Mouse (Mus musculus) natural killer cell, adult 2 months (primary cell): ENCODE data around the gene Stxbp4.

Source experiments
- DNase-seq, 2 experiments: peaks; one replicate each; pipeline ENCODE4 v3.0.0; 2022; ENCODE audit warnings: low spot score in 2 of 2

The Stxbp4 gene

DNA sequence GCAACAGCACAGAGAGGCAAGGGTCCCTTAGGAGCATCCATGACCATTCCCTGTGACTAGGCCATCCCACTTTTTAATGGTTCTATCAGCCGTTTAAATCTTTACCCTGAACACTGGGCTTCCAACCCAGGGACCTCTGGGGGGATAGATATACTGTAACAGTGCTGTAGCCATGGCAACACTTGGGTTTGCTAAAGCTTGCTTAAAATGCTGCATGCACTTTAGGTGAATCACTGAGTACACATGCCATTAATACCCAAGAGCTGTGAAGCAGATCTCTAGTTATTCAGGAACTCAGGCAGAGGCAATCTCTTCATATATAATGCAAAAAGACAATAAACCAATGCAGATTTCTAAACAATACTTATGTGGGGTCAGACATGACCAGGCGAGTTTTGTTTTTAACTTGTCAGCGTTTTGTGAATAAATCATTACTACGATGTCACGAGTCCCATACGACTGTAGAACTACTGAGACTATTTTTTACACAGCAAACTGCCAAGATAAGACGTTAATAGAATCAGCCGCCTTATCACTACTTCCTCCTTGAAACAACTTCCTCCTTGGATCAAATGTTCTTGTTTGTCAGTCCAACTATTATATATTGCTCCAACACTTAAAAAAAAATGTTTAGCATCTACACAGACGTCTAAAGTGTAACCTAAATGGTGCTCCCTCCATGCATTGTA lies 79.4 kb downstream of the Stxbp4 start:
- no peak for DNase-seq

DNA sequence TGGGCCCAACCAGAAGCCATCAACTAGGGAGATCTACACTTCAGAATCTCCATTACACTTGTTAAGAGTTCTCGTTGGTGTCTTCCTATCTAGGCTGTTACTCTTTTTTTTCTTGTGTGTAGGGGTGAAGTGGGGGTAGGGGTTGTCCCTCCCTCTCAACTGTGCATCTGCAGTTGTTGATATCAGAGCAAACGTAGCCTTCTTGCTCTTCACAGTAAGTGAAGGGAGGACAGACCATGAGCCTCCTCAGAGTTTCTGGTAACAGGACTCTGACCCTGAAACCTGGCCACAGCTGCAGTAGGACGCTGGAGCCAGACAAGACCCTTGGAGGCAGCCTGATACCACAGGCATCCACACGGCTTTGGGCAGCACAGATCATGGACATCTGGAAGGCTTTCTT lies 81.4 kb downstream of the Stxbp4 start:
- no peak for DNase-seq

DNA sequence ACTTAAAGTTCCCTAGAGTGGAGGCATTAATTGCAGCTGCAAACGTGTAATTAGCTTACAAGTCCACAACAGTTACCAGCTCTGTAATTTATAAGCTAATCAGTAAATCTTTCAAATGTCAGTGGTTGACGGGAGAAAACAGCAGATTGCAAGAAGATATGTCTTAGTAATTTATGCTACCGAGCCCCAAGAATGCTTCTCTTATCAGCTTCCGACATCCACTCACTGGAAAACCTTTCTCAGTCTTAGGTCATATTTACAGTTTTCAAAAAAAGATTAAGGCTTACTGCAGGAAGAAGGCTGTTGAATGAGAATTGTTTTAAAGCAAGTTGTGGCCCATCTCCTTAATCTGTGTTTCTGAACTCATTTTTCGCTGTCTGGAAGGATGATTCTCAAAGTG lies 83.9 kb downstream of the Stxbp4 start:
- no peak for DNase-seq

DNA sequence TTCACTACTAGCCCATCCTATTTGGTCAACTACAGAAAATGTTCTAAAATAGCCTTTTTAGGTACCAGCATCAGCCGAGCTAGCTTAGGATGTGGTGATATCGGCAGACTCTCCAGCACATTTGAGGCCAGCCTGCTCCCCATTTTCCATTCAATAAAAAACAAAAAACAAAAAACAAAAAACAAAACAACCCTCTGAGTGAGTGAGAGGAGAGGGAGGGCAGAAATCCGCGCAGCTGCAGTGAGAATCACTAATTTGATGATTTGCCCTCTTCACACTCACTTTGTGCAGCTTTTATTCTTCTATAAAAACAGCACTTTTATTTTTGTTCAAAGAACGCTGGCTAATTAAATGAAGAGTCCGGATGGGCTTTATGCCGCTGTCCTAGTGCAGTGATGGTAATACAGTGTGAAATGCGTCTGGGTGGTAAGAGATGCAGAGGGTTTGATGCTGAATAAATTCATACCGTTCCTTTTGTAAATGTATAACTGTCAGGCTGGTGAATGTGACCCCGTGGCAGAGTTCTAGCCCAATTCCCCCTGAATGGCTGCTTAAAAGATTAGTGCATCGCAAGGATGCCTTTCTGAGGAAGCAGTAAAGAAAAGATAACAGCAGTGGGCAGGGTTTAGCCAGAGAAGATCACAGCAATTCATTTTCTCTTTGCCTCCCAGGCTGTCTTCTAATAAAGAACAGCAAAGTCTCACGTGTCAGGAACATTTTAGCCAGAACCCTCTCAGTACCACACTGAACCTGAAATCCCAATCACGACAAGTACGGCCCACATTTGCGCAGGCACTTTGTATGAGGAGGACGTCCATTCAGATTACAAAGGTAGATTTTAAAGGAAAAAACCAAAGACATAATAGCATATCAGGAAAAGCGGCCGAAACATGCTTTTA lies 85.3 kb downstream of the Stxbp4 start:
- DNase-seq, result no peak

DNA sequence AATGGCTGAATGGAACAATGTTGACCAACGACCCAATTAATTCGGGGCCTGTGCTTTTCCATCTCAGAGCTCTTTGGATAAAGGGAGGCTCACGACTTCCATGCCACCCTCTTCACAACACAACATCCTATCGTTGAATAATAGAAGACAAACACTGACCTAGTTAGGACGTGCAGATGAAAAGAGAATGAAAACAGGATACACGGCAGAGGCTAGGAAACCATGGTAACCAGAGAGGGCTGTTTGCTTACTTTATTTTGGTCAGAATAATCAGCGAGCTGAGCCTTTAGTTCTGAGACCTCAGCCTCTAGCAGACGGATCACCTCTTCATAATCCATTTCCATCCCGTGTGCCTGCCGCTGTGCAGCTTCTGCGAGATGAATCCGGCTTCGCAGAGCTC lies 89.3 kb downstream of the Stxbp4 start:
- no peak for DNase-seq

DNA sequence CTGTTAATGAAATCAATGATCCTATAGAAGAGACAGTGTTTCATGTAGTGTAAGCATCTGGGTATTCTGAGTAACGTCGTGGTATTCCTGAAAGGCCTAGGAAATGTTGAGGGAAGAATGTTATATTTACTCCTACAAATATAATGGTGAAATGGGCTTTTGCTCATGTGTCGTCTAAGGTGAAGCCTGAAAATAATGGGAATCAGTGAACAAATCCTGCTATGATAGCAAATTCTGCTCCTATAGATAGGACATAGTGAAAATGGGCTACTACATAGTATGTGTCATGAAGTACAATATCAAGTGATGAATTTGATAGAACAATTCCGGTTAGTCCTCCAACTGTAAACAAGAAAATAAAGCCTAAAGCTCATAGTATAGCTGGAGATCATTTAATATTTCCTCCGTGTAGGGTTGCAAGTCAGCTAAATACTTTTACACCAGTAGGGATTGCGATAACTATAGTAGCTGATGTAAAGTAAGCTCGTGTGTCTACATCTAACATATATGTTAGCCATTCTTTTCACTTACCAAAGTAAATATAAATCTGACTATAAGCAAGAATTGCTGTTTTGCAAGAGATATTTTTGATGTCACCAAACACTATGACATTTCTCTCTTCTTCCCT lies 99.1 kb downstream of the Stxbp4 start:
- no peak for DNase-seq

DNA sequence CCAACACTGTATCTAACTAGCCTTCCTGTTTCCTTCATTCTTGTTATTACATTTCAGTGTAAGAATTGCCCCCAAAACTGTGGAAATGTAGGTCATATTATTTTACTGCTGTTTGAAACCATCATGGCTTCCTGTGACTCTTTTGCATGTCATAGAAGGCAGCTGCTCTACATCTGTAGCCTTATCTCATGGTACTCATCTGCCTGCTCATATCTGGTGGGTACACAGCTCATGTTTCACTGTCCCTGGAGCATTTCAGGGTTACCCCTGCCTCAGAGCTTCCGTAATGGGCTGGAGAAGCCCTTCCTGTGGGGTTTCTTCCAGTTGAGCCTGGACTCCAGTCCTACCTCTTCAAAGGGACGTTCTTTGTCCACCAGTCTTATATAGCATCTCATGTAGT lies 112.6 kb downstream of the Stxbp4 start:
- no peak for DNase-seq

DNA sequence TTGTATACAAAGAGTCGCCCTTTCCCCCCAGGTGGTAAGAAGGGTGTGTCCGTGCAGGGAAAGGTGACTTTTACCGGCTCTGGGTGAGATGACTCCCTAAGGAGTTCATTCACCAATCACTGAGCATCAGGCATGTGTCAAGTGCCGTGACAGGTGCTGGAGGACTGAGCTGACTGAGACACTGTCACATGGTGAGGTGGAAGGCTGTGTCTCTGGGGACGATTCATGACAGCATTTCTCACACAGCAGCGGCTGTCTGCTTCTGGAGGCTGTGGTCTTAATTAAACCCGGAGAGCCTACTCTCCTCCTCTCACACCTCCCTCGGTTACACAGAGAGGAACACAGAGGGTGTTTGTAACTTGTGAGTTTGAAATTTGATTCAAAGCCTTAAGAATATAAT lies 116.8 kb downstream of the Stxbp4 start:
- DNase-seq, result no peak

DNA sequence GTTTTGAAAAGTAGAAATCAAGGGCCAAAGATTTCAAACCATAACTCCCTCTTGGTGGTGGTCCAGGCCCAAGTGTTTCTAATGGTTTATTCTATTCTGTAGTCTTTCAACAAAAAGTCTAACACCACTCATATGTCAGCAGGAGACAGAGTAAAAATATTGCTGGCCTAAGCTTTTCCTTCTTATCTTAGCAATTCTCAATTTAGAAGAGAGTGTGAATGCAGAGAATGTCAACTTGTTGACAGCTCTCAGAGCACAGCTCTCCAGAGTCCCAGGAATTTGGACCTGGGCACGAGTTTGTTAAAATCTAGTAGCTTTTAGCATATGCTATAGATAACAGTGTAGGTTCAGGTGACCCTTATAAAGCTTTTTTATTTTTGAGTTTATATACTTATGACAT lies 120.1 kb downstream of the Stxbp4 start:
- DNase-seq, result no peak

DNA sequence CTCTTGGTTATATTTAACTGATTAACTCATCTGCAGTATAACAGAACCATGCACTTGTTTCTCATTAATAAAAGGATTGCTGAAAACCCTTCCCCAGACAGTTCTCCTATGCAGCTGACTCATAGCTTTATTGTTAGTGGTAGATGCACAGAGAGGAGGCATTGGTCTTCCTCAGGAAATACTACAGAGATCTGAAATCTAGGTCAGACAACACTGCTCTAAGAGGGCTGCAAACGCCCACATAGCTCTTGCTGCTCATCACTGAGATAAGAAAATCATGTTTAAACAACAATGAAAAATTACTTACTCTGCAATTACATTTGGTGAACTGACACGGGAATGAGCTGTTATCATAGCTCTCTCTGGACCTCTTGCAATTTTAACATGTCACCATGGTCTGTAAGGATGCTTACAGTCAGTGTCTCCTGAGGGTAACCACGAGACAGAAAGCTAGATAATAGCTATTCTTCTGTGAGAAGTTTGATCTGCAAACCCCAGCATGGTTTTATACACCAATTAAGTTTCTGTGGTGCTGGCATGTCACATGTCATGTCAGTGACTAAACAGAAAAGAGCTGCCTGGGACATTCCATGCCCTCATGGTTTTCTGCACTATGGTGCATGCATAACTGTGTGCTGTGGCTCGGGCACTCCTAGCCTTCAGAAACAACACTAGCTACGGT lies 125.2 kb downstream of the Stxbp4 start:
- DNase-seq, result no peak

DNA sequence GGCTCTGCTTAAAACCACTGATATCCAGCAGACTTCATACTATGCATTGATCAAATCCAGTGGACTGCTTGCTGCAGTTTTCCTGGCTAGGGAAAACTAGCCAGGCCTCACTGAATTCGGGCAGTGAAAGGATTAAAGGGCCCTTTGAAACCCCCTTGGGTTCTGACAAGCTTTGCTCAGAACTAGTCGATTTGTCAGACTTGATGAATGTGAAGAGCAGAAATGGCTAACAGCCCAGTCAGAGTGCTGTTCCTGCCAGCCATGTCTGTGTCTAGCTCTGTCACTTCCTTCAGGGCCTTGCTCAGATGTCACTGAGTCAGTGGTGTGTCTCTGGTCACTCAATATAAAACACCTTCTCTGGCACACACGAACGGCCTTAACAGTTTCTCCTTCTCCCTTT lies 136.0 kb downstream of the Stxbp4 start:
- DNase-seq, result no peak

DNA sequence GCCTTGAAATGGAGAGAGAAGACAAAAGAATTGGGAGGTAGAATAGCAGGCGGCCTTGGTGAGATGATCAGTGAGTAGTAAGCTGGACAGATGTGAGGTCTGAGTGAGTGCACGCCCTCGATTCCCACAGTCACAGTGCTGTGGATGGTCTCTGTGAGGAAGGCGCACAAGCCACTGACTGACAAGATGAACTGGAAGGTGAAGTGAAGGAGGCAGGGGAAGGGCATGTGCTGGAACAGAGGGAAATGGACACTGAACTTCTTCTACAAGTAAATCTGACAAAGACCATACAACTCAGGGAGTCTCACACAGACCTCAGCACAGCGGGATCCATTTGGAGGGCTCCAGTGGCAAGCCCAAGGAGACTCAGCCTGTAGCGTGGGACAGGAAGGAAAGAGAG lies 138.0 kb downstream of the Stxbp4 start:
- no peak for DNase-seq

DNA sequence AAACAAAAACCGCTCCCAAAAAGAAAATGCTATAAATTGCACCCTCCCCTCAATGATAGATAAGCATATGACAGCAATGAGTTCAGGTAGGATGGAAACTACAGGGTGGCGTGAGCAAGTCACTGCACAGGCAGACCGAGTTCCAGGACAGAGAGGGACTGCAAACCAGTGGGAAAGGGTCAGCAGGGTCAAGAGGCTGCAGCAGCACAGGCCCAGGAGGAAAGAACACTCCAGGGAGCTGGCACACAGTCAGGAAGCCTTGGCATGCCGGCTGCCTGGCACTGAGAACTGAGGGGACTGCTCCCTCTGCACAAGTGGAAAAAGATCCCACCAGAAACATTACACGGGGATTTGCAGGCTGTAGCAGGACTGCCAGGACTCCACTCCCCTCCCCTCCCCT lies 139.4 kb downstream of the Stxbp4 start:
- DNase-seq, result no peak

DNA sequence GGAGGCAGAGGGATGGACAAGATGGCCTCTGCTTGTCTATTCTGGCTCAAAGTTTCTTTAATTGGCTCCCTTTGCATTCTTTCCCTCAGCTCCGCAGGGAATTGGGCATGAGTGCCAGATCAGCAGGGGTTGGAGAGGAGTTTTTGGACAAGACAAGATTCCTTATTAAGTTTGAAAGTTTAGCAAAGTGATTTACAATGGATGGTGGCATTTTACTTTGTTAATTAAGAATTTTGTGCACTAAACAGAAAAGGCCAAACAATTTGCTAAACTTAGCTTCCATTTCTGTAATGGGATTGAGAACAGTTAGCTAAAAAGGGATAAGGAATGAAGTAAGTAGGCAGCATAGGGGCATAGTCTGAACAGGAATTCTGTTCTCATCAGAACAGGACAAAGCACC lies 142.9 kb downstream of the Stxbp4 start:
- DNase-seq, result no peak

DNA sequence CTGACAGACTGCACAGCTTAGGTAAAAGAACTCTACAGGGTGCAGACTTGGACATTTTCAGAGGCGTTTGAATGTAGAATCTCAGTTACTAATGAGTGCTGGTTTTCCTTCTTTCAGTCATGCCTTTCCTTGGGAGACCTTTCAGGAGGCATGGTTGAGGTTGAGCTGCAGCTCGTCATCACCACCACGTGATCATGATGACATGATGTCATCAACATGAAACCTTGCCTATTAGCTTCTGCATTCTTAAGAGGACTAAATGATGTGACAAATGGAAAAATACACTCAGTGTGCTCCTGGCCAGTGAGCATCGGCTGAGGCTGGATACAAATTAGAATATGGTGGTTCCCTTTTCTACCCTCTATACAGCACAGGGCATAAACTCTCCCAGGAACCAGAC lies 145.4 kb downstream of the Stxbp4 start:
- DNase-seq, result no peak

DNA sequence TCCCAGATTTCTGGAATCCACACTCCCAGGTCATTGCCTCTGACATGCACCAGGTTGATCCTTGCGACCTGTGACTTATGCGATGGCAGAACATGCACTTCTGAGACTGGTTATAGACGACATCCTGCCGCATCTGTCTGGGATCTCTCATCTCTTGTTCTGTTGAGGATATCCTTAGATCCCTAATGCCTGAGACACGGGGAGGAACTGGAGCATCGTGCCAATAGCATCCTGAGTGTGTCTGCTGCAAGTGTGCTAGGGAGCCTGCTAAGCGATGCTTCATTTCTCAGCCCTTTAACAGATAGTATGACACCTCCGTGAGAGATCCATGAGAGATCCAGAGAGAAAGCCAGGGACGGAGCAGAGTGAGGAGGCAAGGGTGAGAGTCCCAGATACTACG lies 148.7 kb downstream of the Stxbp4 start:
- no peak for DNase-seq

DNA sequence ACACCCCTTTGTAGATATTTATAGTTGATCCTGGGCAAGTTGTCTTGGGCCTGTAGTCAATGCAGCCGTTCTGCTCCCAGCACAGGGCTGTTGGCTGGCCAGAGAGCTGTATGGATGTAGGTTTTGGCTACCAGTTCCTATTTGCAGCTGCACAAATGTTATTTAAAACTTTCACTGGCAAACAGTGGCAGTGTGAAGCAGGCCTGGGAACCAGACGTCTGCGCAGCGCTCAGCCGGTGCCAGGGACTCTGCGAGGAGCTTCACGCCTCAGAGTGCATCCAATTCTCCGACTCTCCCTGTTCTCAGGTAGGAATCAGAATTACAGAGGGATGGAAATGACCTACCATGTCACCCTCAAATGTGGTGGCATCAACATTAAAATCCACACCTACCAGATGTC lies 150.2 kb downstream of the Stxbp4 start:
- DNase-seq, result no peak

DNA sequence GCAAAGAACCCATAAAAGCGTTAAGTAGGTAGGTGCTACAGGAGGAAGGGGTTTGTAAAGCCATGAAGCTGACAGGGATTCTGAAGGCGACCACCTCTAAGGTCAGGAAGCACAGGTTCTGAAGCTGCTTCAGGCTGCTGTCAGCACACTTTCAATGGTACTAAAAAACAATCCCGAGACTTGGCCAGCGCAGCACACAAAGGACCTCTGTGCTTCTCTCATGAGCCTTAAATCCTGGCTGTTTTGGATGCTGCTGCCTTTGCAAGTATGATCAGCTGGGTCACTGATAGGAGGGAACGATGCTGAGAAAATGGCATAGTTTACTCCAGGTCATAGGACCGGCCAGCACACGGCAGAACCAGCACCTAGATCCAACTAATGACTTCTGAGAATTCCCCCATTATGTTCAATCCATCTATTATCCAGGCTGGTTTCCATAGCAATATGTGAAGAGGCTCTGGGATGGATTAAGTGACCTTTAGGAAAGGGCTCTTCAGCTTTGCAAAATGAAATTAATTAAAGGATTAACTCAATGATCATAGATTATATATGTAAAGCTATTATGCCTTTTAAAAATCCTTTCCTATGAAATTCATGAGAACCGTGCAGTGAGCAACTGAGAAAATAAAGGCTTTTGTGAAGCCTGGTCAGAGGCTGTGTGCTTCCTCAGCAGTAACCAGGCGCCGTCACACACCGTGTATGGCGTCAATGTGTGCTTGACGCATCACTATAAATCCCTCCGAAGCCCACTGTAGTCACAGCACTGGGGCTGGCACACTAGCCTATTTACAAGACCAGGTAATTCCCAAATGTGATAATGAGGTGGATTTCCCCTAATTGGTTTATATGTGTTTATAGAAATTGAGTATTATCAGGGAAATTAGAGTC lies 152.9 kb downstream of the Stxbp4 start:
- DNase-seq, result no peak

DNA sequence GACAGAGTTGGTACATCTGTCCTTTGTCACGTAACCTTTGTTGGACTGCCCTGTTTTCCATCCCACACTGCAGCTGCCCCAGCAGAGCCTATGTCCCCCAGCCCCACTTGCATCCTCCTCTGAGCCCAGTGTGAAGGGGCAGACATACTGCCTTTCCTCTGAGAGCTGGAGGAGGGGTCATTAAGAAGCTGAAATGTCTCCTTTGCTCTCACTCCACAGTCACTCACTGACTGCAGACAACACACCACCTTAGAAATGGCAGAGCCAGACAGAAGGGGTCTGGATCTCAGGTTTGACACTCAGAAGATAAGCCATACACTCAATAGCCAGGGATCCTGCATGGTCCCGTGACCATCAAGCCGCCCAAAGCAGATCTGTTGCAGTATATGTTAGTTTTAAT lies 154.1 kb downstream of the Stxbp4 start:
- no peak for DNase-seq

DNA sequence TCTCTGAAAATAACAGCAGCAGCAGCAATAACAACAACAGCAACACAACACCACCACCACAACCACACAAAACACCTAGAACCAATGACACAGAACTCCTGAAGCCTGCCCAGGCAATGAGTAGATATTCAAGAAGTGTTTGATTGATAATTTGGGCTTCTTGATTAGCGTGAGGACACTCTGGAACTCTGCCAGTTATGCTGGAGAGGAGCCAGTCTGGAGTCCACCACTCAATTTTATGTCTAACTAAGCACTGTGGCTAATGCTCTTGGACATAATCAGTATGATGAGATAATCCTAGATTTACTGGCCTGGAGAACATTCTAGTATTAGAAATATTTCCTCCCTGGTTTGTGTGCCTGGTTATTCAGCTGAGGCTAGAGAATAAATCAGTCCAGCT lies 156.1 kb downstream of the Stxbp4 start:
- no peak for DNase-seq

DNA sequence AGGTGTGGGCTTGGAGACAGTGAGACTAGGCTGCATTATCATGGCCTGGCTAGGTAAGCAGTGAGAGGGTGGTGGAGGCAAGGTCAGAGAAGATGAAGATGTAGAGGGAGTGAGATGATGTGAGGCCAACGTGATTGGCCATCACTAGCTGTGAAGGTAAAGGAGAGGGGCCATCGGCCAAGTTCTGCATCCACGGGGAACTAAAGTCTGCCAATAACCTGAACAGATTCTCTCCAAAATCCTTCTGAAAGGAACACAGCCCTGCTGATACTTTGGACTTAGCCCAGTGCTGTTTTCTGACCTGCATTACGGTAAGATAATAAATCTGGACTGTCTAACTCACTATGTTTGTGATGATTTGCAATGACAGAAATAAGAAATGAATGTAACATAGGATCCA lies 167.6 kb downstream of the Stxbp4 start:
- no peak for DNase-seq
